Mouse (Mus musculus): ENCODE measurements around the gene Shmt2. TPM values are rescaled to one million over a fixed set of nuclear protein-coding genes. Genes with fewer than 3 reads are reported as not detected.

Shmt2 gene
- total RNA-seq, 2 experiments from 2014 or later = 39.3 to 44.7 TPM

DNA sequence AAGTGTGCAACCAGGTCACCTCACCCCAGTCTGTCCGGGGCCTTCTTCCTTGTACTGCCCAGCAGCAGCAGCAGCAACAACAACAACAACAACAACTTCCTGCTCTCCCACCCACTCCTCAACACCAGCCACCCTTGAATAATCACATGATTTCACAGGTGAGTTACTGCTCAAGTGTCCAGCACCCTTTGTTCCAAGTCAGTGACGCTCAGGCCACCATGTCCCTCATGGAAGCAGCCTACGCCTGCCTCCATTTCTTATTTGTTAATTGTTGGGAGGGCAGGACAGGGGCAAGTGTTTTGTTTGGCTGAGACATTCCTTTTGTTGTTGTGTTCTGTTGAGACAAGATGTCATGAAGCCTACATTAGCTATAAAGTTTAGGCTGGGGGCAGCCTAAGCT, 45.7 kb downstream of the Shmt2 start:
- no peak for DNase-seq

GRCm38 (mm10) chr10:127475175-127475574, 47.1 kb downstream of the Shmt2 start:
- DNase-seq = no peak

DNA sequence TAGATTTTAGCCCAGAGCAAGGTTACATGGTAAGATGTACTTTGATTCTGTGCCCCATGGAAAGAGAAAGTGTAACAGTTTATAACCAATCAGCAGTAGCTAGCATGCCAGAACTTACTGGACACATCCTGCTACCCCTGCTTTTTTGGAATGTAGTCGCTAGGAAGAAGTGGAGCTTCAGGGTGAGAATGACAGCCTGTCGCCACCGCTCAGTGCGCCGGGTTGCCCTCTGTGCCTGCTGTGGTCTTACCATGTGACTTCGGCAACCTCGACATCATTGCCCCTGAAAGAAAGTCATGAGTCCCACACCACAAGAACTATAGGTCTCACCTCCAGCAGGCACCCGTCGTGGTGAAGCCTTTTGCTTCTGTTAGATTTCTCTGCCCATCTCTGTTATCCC, 49.5 kb downstream of the Shmt2 start:
- no peak for DNase-seq

GRCm38 (mm10) chr10:127471281-127471988, 50.8 kb downstream of the Shmt2 start:
- DNase-seq = no peak

Other genes starting within 250 kb of the Shmt2 start
- 10 to 100 TPM; 16.7 to 20.2 TPM for gene Mbd6, start 233.4 kb downstream of the Shmt2 start, total RNA-seq (2021)
- 10 to 100 TPM; 43.7 to 44.8 TPM for gene Mars, start 210.7 kb downstream of the Shmt2 start, total RNA-seq (2021)
- gene Arhgap9, start 200.5 kb downstream of the Shmt2 start, total RNA-seq (2021) = 1 to 10 TPM; 4.0 to 5.4 TPM
- gene Gli1, start 180.5 kb downstream of the Shmt2 start, total RNA-seq (2021) = under 1 TPM; 0.82 to 0.87 TPM
- not detected for gene Inhbe, start 168.0 kb downstream of the Shmt2 start, total RNA-seq (2021)
- not detected for gene Inhbc, start 152.0 kb downstream of the Shmt2 start, total RNA-seq (2021)
- gene R3hdm2, start 142.1 kb downstream of the Shmt2 start, total RNA-seq (2021) = 100 to 1,000 TPM; 146 to 169 TPM
- gene Stac3, start 20.8 kb downstream of the Shmt2 start, total RNA-seq (2021) = under 1 TPM; 0.37 to 0.54 TPM
- gene Ndufa4l2, start 7.5 kb downstream of the Shmt2 start, total RNA-seq (2021) = 10 to 100 TPM; 23.9 to 27.0 TPM
- under 1 TPM; 0.35 to 0.39 TPM for gene Nxph4, start 12.1 kb upstream of the Shmt2 start, total RNA-seq (2021)
- 10 to 100 TPM; 65.2 to 69.7 TPM for gene Lrp1, start 98.7 kb upstream of the Shmt2 start, total RNA-seq (2021)
- 10 to 100 TPM; 45.2 to 45.7 TPM for gene Stat6, start 120.5 kb upstream of the Shmt2 start, total RNA-seq (2021)
- 1 to 10 TPM; 3.6 to 3.8 TPM for gene Nemp1, start 144.5 kb upstream of the Shmt2 start, total RNA-seq (2021)
- gene Nab2, start 146.1 kb upstream of the Shmt2 start, total RNA-seq (2021) = 1 to 10 TPM; 4.8 to 5.3 TPM
- under 1 TPM in 1 of 2 experiments, not detected in 1; 0.08 TPM for gene Myo1a, start 182.7 kb upstream of the Shmt2 start, total RNA-seq (2021)
- not detected for gene Tac2, start 202.0 kb upstream of the Shmt2 start, total RNA-seq (2021)
- 1 to 10 TPM; 6.8 to 7.6 TPM for gene Zbtb39, start 217.1 kb upstream of the Shmt2 start, total RNA-seq (2021)
- gene Gpr182, start 229.3 kb upstream of the Shmt2 start, total RNA-seq (2021) = 1 to 10 TPM; 3.3 to 3.5 TPM
- under 1 TPM; 0.07 to 0.10 TPM for gene Rdh1, start 237.3 kb upstream of the Shmt2 start, total RNA-seq (2021)
- gene Rdh16f1, start 237.3 kb upstream of the Shmt2 start, total RNA-seq (2021) = under 1 TPM in 1 of 2 experiments, not detected in 1; 0.10 TPM